In the genomic region with DNA sequence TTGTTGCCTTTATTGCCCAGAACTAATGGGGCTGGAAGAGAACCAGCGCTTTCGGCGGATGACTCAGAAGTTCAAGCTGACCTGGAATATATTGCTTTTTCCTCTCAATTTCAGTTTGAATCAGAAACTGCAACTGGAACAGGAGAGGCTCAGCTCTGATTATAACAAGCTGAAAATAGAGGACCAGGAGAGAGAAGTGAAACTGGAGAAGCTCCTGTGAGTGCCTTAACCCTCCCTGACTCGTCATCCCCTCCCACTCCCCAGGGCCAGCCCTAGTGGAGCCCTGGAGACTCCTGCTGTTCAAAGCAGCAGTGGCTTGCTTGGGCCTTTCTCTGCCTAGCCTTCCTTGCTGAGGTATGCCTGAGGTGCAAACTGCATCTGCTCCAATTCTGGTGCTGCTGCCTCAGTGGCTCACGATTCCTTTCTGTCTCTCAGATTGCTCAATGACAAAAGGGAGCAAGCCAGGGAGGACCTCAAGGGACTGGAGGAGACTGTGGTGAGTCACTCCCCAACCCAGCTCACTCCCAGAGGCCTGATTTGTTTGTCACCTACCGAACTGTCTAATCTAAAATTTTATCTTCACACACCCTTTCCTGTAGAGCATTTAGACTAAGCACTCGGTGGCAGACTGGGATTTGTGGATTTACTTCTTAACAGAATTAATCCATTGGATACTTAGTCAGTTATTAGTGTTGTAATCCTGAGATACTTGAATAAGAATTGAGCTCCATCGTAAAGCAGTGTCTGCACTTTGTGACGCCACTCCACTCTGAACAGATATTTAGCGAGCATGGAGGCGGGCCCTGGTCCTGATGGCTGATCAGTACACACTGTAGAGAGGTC, we compare ENCODE assay signal across 8 mouse cellular contexts. TPM values are rescaled to one million over a fixed set of nuclear protein-coding genes. Genes with fewer than 3 reads are reported as not detected.
A peak's percentile ranks its signal among the peaks of the same experiment; 100 is the strongest.
DNase-seq lines count a peak whose midpoint lies in the region; ATAC-seq and TF ChIP-seq lines count a peak whose summit lies in the region.

No protein-coding gene starts in this region.

- no peak overlapping the region for H3K4me3 ChIP-seq in heart, embryonic 14.5 days (ENCODE audit: control insufficient read depth in 1 of 2, insufficient read depth in 1 of 2, low read depth in 1 of 2, low read length in 2 of 2)
- 0 out of 2 replicates have a peak overlapping the region, but pooled peaks have one; percentile 17 for H3K4me3 ChIP-seq in liver, postnatal 0 days (ENCODE audit: low read depth, low read length)

- no peak for TF ChIP-seq CTCF in liver, postnatal 0 days (IDR thresholded peaks at IDR 0.05; ENCODE audit: low read depth)

- DNase-seq in heart, postnatal 14 days, result no peak
- peak; percentile 66 for DNase-seq in A20 (ENCODE audit: low read depth, low spot score)
- DNase-seq in brain, adult 2 months (ENCODE audit: low read depth, low spot score), result peak; percentile 75
- no peak for DNase-seq in liver, postnatal 0 days
- no peak for DNase-seq in thymus, postnatal 0 days (ENCODE audit: low spot score)
- no peak for DNase-seq in left cerebral cortex, postnatal 36 days (ENCODE audit: low spot score in 2 of 2)
- no peak for DNase-seq in frontal cortex, postnatal 36 days (ENCODE audit: low spot score in 2 of 2)

- 45% methylated on average over 11 of the region's 11 CpGs for whole genome bisulfite sequencing in heart, embryonic 14.5 days
- 45% methylated on average over 11 of the region's 11 CpGs for WGBS in liver, postnatal 0 days (ENCODE audit: insufficient replicate concordance)

- peaks cover 16 to 19% of the 10 kb centered on the region in 2 experiments for H3K4me1 ChIP-seq in heart, embryonic 14.5 days (ENCODE audit: control insufficient read depth in 2 of 2, insufficient read depth in 2 of 2, low read length in 2 of 2)
- H3K4me1 ChIP-seq in liver, postnatal 0 days (ENCODE audit: insufficient read depth), result no peaks in the 10 kb centered on the region

- no peak overlapping the region for H3K9ac ChIP-seq in heart, embryonic 14.5 days (ENCODE audit: low read length)
- no peak overlapping the region for H3K9ac ChIP-seq in liver, postnatal 0 days (replicated peaks)

- no peaks in the 10 kb centered on the region for H3K9me3 ChIP-seq in heart, embryonic 14.5 days (ENCODE audit: control insufficient read depth, low read length)
- H3K9me3 ChIP-seq in liver, postnatal 0 days (ENCODE audit: low read length), result no peaks in the 10 kb centered on the region

- H3K36me3 ChIP-seq in heart, embryonic 14.5 days (ENCODE audit: control insufficient read depth, insufficient read depth, low read length), result no peaks in the 10 kb centered on the region
- H3K36me3 ChIP-seq in liver, postnatal 0 days (replicated peaks; ENCODE audit: insufficient read depth, low read length), result no peaks in the 10 kb centered on the region

- no peaks in the 10 kb centered on the region for H3K27me3 ChIP-seq in heart, embryonic 14.5 days (ENCODE audit: control insufficient read depth, insufficient read depth, low read length)
- H3K27me3 ChIP-seq in liver, postnatal 0 days (ENCODE audit: insufficient read depth, low read length), result no peaks in the 10 kb centered on the region

- ATAC-seq in heart, embryonic 14.5 days (ENCODE audit: insufficient number of reproducible peaks, insufficient read depth, low FRiP score, low read depth), result no peak
- peak; percentile 56 for ATAC-seq in liver, postnatal 0 days

- no peak for TF ChIP-seq EP300 in liver, postnatal 0 days (IDR thresholded peaks at IDR 0.05; ENCODE audit: low read depth)

- H3K27ac ChIP-seq in heart, embryonic 14.5 days (replicated peaks in 1 of 2; ENCODE audit: control insufficient read depth in 1 of 2, insufficient read depth in 1 of 2, low read depth in 2 of 2, low read length in 2 of 2), result no peak overlapping the region
- H3K27ac ChIP-seq in liver, postnatal 0 days (ENCODE audit: low read depth), result 0 out of 2 replicates have a peak overlapping the region, but pooled peaks have one; percentile 60

- intact Hi-C loops in heart, postnatal 14 days (cut with DNase I), result no loop called here
- intact Hi-C loops in left cerebral cortex, postnatal 36 days (cut with DNase I), result no loop called here

- H3K4me2 ChIP-seq in heart, embryonic 14.5 days (ENCODE audit: low read length), result peak overlapping the region; percentile 44
- 0 out of 2 replicates have a peak overlapping the region, but pooled peaks have one; percentile 23 for H3K4me2 ChIP-seq in liver, postnatal 0 days (ENCODE audit: low read depth, low read length)

RNA-seq across cellular contexts. Expression of gene Lypd6b, which starts 43.0 kb away (rescaled TPM):
- 2.3 TPM in 2 replicates for polyA plus RNA-seq in heart, embryonic 14.5 days (2014; fragmentation: Nextera tagmentation; extraction: Ambion mirVana)
- total RNA-seq in heart, postnatal 14 days (2021), result under 1 TPM; 0.12 to 0.29 TPM
- not detected in 2 replicates for polyA plus RNA-seq in liver, postnatal 0 days (2015; fragmentation: Nextera tagmentation; extraction: Ambion mirVana)
- polyA plus RNA-seq in thymus, postnatal 0 days (2015; fragmentation: Nextera tagmentation; extraction: Ambion mirVana), result 12.8 and 14.3 TPM in 2 replicates
- total RNA-seq in left cerebral cortex, postnatal 36 days (2021), result 1 to 10 TPM; 7.8 to 9.0 TPM

Comparison
In these comparisons a context has a peak if more than half of its experiments do, and no peak if none do; other contexts are left out.
1. DNase-seq: peak in A20 (single experiment) and brain, adult 2 months (single experiment); none in heart, postnatal 14 days (0 of 2), liver, postnatal 0 days (single experiment), thymus, postnatal 0 days (single experiment), left cerebral cortex, postnatal 36 days (0 of 2) and frontal cortex, postnatal 36 days (0 of 2).